Mouse (Mus musculus) C2C12 (cell line): ENCODE results near the gene Gabpb1. TPM values are rescaled to one million over a fixed set of nuclear protein-coding genes. Genes with fewer than 3 reads are reported as not detected.

ENCODE experiments used
- H3K27me3 ChIP-seq: one replicate; pipeline ENCODE4 v1.6.1; 2011; ENCODE audit not compliant: control insufficient read depth, insufficient read depth, insufficient read length
- H3K36me3 ChIP-seq: one replicate; pipeline ENCODE4 v1.6.1; 2011; ENCODE audit not compliant: control insufficient read depth, insufficient read depth
- H3K4me3 ChIP-seq: one replicate; pipeline ENCODE4 v1.5.1; 2011; ENCODE audit warnings: mild to moderate bottlenecking, control low read depth; ENCODE audit not compliant: poor library complexity, insufficient read depth, severe bottlenecking
- H3K79me2 ChIP-seq: one replicate; pipeline ENCODE4 v1.6.1; 2011; ENCODE audit not compliant: control insufficient read depth, insufficient read depth
- H3K79me3 ChIP-seq: one replicate; pipeline ENCODE4 v1.6.1; 2011; ENCODE audit warnings: low read depth, control low read depth
- H3ac ChIP-seq: one replicate; pipeline ENCODE3; 2011; ENCODE audit warnings: low read depth; ENCODE audit not compliant: control insufficient read depth, insufficient read length
- CEBPB ChIP-seq: IDR thresholded peaks from one replicate; pipeline ENCODE4 v1.6.1; 2011; ENCODE audit warnings: low read depth, mild to moderate bottlenecking, control low read depth, moderate library complexity
- CTCF ChIP-seq: IDR thresholded peaks from one replicate; pipeline ENCODE4 v1.5.1; 2011; ENCODE audit not compliant: control insufficient read depth, insufficient read depth, insufficient read length
- FOSL1 ChIP-seq: IDR thresholded peaks from one replicate; pipeline ENCODE4 v1.8.0; 2011; ENCODE audit warnings: mild to moderate bottlenecking, low read length; ENCODE audit not compliant: poor library complexity, insufficient read depth, severe bottlenecking
- MAX ChIP-seq: IDR thresholded peaks from one replicate; pipeline ENCODE4 v1.6.1; 2011; ENCODE audit warnings: mild to moderate bottlenecking, control low read depth
- MYOD1 ChIP-seq: IDR thresholded peaks from one replicate; pipeline ENCODE4 v1.6.1; 2011; ENCODE audit warnings: low read depth; ENCODE audit not compliant: control insufficient read depth, insufficient read length
- MYOG ChIP-seq: IDR thresholded peaks from one replicate; pipeline ENCODE4 v1.6.1; 2011; ENCODE audit not compliant: control insufficient read depth, insufficient read length; ENCODE audit errors: extremely low read depth
- USF1 ChIP-seq: IDR thresholded peaks from one replicate; pipeline ENCODE4 v1.6.1; 2011; ENCODE audit warnings: low read depth, mild to moderate bottlenecking, control low read depth, moderate library complexity
- polyA plus RNA-seq: library from polyadenylated mRNA; unstranded; fragments of >200 nt; fragmentation: generic; extraction: Trizol; gene quantifications from one replicate; pipeline ENCODE4 v1.2.1, GENCODE M21; 2012; ENCODE audit warnings: missing spikeins

Gabpb1 gene
- polyA plus RNA-seq, 1 experiment, result 13.5 TPM

- Histone ChIP-seq H3ac (no peak overlapping the region), H3K4me3 (no peak overlapping the region), H3K27me3 (no peaks in the 10 kb centered on the region), H3K79me2 (no peaks in the 10 kb centered on the region), H3K36me3 (peaks cover 41% of the 10 kb centered on the region), H3K79me3 (no peaks in the 10 kb centered on the region)
- TF ChIP-seq MYOD1, result no peak
These were observed 43.0 kb downstream of the Gabpb1 start for GRCm38 (mm10) chr2:126633165-126633564.

- TF ChIP-seq USF1 (no peak), MAX (no peak), MYOD1 (no peak), CEBPB (no peak), CTCF (no peak), FOSL1 (no peak), MYOG (no peak)
- Histone ChIP-seq H3K27me3 (no peaks in the 10 kb centered on the region), H3ac (no peak overlapping the region), H3K79me3 (no peaks in the 10 kb centered on the region), H3K79me2 (no peaks in the 10 kb centered on the region), H3K4me3 (no peak overlapping the region), H3K36me3 (peaks cover 38% of the 10 kb centered on the region)
These were observed 47.6 kb downstream of the Gabpb1 start for GRCm38 (mm10) chr2:126628455-126628995.

GRCm38 (mm10) chr2:126623138-126623537 is 53.0 kb downstream of the Gabpb1 start:
- Histone ChIP-seq H3K79me2 (no peaks in the 10 kb centered on the region), H3K27me3 (no peaks in the 10 kb centered on the region), H3ac (no peak overlapping the region), H3K36me3 (peaks cover 10% of the 10 kb centered on the region), H3K4me3 (no peak overlapping the region), H3K79me3 (no peaks in the 10 kb centered on the region)
- no peak for TF ChIP-seq CTCF
- no peak for TF ChIP-seq USF1
- no peak for TF ChIP-seq FOSL1
- TF ChIP-seq CEBPB, result no peak
- no peak for TF ChIP-seq MAX
- no peak for TF ChIP-seq MYOG
- TF ChIP-seq MYOD1, result no peak

GRCm38 (mm10) chr2:126622455-126622854 is 53.7 kb downstream of the Gabpb1 start:
- H3K4me3 ChIP-seq, result no peak overlapping the region
- no peaks in the 10 kb centered on the region for H3K27me3 ChIP-seq
- H3K79me3 ChIP-seq, result no peaks in the 10 kb centered on the region
- no peaks in the 10 kb centered on the region for H3K79me2 ChIP-seq
- H3K36me3 ChIP-seq, result peaks cover 5% of the 10 kb centered on the region
- TF ChIP-seq MYOG (no peak), MAX (no peak), USF1 (no peak), CEBPB (no peak), CTCF (no peak), FOSL1 (no peak), MYOD1 (no peak)
- no peak overlapping the region for H3ac ChIP-seq

- H3K36me3 ChIP-seq, result no peaks in the 10 kb centered on the region
- no peak within 1 kb of the TSS for H3K4me3 ChIP-seq
- no peaks in the 10 kb centered on the region for H3K79me2 ChIP-seq
- H3ac ChIP-seq, result no peak within 1 kb of the TSS
- no peak for TF ChIP-seq USF1
- no peak for TF ChIP-seq MAX
- TF ChIP-seq CEBPB, result no peak
- no peak for TF ChIP-seq MYOG
- no peak for TF ChIP-seq FOSL1
- TF ChIP-seq MYOD1, result no peak
- TF ChIP-seq CTCF, result no peak
- no peaks in the 10 kb centered on the region for H3K27me3 ChIP-seq
- H3K79me3 ChIP-seq, result no peaks in the 10 kb centered on the region
These were observed 56.9 kb downstream of the Gabpb1 start, which contains the start of gene Hdc for GRCm38 (mm10) chr2:126619249-126619704. Gene Hdc, minus strand, starts transcription at chr2:126619299.

- H3ac ChIP-seq, result no peak overlapping the region
- no peaks in the 10 kb centered on the region for H3K79me2 ChIP-seq
- no peaks in the 10 kb centered on the region for H3K36me3 ChIP-seq
- H3K79me3 ChIP-seq, result no peaks in the 10 kb centered on the region
- TF ChIP-seq USF1 (no peak), MYOG (no peak), FOSL1 (no peak)
- no peak overlapping the region for H3K4me3 ChIP-seq
- H3K27me3 ChIP-seq, result no peaks in the 10 kb centered on the region
These were observed 57.5 kb downstream of the Gabpb1 start for GRCm38 (mm10) chr2:126618470-126619179.
